Comparison of ENCODE assay signal across 20 mouse cellular contexts in genomic region chr1:137800752-137801151, GRCm38 (mm10).
"Had no signal": no experiment of that assay in that cellular context is flagged by ENCODE, and none has a peak within 500 bp of the region (broad histone marks: within the 10 kb centered on the region; RNA-seq: fewer than 3 reads in every experiment).

No protein-coding gene starts in this region.

- ATAC-seq: midbrain, embryonic 16.5 days had no signal

- H3K4me2 ChIP-seq: lung, embryonic 14.5 days; midbrain, embryonic 12.5 days; neural tube, embryonic 13.5 days; neural tube, embryonic 15.5 days had no signal

- H3K27ac ChIP-seq: midbrain, embryonic 10.5 days; midbrain, embryonic 12.5 days; neural tube, embryonic 13.5 days; neural tube, embryonic 15.5 days had no signal

- H3K4me1 ChIP-seq: megakaryocyte, embryonic 14.5 days; midbrain, embryonic 12.5 days; neural tube, embryonic 13.5 days; neural tube, embryonic 15.5 days had no signal

- H3K9ac ChIP-seq: lung, embryonic 14.5 days; midbrain, embryonic 12.5 days; neural tube, embryonic 13.5 days; neural tube, embryonic 15.5 days had no signal

- H3K9me3 ChIP-seq: megakaryocyte, embryonic 14.5 days; midbrain, embryonic 10.5 days; midbrain, embryonic 12.5 days; neural tube, embryonic 13.5 days; neural tube, embryonic 15.5 days had no signal

- H3K27me3 ChIP-seq: megakaryocyte, embryonic 14.5 days; midbrain, embryonic 12.5 days; neural tube, embryonic 13.5 days; neural tube, embryonic 15.5 days had no signal

- H3K4me3 ChIP-seq: megakaryocyte, embryonic 14.5 days; midbrain, embryonic 10.5 days; midbrain, embryonic 12.5 days; myocyte; neural tube, embryonic 13.5 days; neural tube, embryonic 15.5 days had no signal

- DNase-seq: lung, adult 18-20 months; lung, embryonic 14.5 days; lung, postnatal 10 days; lung, postnatal 4 days; midbrain, embryonic 14.5 days; retina, postnatal 1 day; right cerebral cortex, adult 18-20 months; right cerebral cortex, postnatal 25 days; right cerebral cortex, postnatal 4 days; spleen, adult 18-20 months; thymus, adult 18-20 months; thymus, postnatal 14 days; thymus, postnatal 36 days had no signal

- H3K36me3 ChIP-seq: midbrain, embryonic 10.5 days; midbrain, embryonic 12.5 days; neural tube, embryonic 13.5 days; neural tube, embryonic 15.5 days had no signal
